Mouse (Mus musculus): ENCODE results near the gene Tmem210.

- TF ChIP-seq CTCF (IDR thresholded peaks at IDR 0.05; ENCODE audit: low read depth, low read length) (no peak), TAL1 (conservative IDR thresholded peaks at IDR 0.05; ENCODE audit: low read depth, low read length) (no peak), POLR2AphosphoS5 (IDR thresholded peaks at IDR 0.05; ENCODE audit: insufficient replicate concordance, low read depth, low read length) (no peak), GATA1 (IDR thresholded peaks at IDR 0.05; ENCODE audit: borderline replicate concordance, low read length) (no peak), GATA2 (IDR thresholded peaks at IDR 0.05; ENCODE audit: borderline replicate concordance, low read depth, low read length) (no peak)
Observed at GRCm38 (mm10) chr2:25332286-25333160, 44.6 kb downstream of the Tmem210 start, which contains the start of gene Man1b1.

Measured in G1E (cell line).